Mouse (Mus musculus) lung, embryonic 14.5 days (tissue): ENCODE measurements around the gene Ets1. TPM values are rescaled to one million over a fixed set of nuclear protein-coding genes. Genes with fewer than 3 reads are reported as not detected.

Source experiments
- ATAC-seq: fragments of 200-750 bp; cut with Nextera tagmentation; 2 replicates; pipeline ENCODE4 v1.8.0; 2017; ENCODE audit warnings: mild to moderate bottlenecking, moderate TSS enrichment, moderate library complexity; ENCODE audit not compliant: insufficient read depth
- DNase-seq: peaks from one replicate; pipeline ENCODE4 v3.0.0-alpha.2; 2015
- H3K27ac ChIP-seq: fragments of 300-500 bp; sonication (generic); 2 replicates; pipeline ENCODE4 v1.5.1; 2014; ENCODE audit warnings: low read depth, mild to moderate bottlenecking, moderate library complexity
- H3K27me3 ChIP-seq: fragments of 300-500 bp; sonication (generic); 2 replicates; pipeline ENCODE4 v1.6.1; 2014; ENCODE audit warnings: low read length, control low read depth; ENCODE audit not compliant: insufficient read depth
- H3K36me3 ChIP-seq: fragments of 300-500 bp; sonication (generic); 2 replicates; pipeline ENCODE4 v1.6.1; 2014; ENCODE audit warnings: control low read depth; ENCODE audit not compliant: insufficient read depth
- H3K4me1 ChIP-seq: fragments of 300-500 bp; sonication (generic); 2 replicates; pipeline ENCODE4 v1.6.1; 2014; ENCODE audit warnings: antibody characterized with exemption, control low read depth; ENCODE audit not compliant: insufficient read depth
- H3K4me2 ChIP-seq: fragments of 300-500 bp; sonication (generic); 2 replicates; pipeline ENCODE4 v1.6.1; 2014; ENCODE audit warnings: mild to moderate bottlenecking
- H3K4me3 ChIP-seq: fragments of 300-500 bp; sonication (generic); 2 replicates; pipeline ENCODE4 v1.5.1; 2014; ENCODE audit warnings: low read depth, low read length
- H3K9ac ChIP-seq: fragments of 300-500 bp; sonication (generic); 2 replicates; pipeline ENCODE4 v1.6.1; 2014
- H3K9me3 ChIP-seq: fragments of 300-500 bp; sonication (generic); 2 replicates; pipeline ENCODE4 v1.6.1; 2016; ENCODE audit warnings: low read depth, low read length, control low read depth
- CTCF ChIP-seq: IDR thresholded peaks from 2 replicates; pipeline ENCODE4 v1.5.1; 2016; ENCODE audit warnings: antibody characterized with exemption, low read depth
- WGBS: fragments of 180-500 bp; shearing (Covaris S2); extraction: QIAGEN DNeasy Blood & Tissue Kit; methylation state at CpG from one replicate; pipeline ENCODE4 v1.1.7; 2014; 5-methylcytosine and 5-hydroxymethylcytosine counted together
- polyA plus RNA-seq: library from polyadenylated mRNA; unstranded; fragments of >200 nt; fragmentation: Nextera tagmentation; extraction: Ambion mirVana; gene quantifications from 2 replicates; pipeline ENCODE4 v1.2.1, GENCODE M21; 2014

The Ets1 gene
- polyA plus RNA-seq, 1 experiment from 2014 or later, result 79.2 TPM

DNA sequence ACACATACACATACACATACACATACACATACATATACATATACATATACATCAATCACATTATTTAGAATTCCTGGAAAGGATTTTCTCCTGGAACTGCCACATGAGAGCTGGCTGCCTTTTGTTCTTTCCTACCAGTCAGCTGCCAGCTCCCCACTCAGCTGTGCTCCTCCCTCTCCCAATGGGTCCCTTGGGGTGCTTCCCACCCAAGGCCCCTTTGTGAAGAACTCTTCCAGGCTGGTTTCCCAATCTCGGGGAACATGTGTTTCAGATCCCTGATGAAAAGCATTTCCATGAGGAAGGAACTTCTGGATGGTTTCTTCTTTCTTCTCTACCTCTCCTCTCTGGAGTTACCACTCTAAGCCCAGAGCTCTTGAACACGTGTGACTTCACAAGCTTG is 52.3 kb downstream of the Ets1 start:
- Histone ChIP-seq H3K4me2 (no peak overlapping the region), H3K4me1 (0 out of 2 replicates have a peak, but pooled peaks cover 3% of the 10 kb centered on the region), H3K36me3 (no peaks in the 10 kb centered on the region), H3K4me3 (no peak overlapping the region), H3K9me3 (no peaks in the 10 kb centered on the region), H3K27ac (no peak overlapping the region), H3K27me3 (no peaks in the 10 kb centered on the region), H3K9ac (no peak overlapping the region)
- 54% methylated on average over 2 of the region's 2 CpGs for WGBS
- DNase-seq (no peak), ATAC-seq (no peak)
- TF ChIP-seq CTCF, result no peak

DNA sequence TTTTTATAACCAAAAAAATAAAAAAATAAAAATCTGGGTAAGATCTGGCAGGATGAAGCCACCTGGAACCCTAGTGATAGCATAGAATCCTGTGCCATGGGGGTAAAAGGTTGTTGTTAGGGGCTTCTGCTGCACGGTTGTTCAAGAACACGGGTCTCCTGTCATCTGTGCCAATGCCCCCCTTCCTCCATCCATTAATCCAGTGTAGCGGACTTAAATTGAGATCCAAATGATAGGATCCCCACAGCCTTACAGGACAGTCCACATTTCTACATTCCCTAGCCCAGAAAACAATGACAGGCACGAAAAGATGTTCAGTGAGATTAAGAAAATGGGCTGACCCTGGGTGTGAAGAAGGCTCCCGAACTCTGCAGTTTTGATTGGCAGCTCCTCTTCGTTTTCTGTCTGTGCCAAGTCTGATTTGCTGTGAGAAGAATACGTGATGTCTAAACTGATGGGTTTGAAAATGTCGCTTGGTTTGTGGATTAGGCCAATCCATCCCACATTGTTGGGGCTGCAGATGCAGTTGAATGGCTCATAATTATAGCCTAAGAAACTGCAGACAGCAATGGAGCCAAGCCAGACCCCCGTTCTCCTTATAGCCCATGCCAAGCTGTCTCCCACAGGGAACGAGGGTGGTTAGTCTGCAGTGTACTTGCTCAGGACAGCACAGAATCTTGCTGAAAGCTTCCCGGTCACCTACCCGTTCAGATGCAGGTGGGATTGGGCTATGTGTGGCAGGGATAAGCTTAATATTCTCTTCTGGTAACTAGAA is 55.3 kb downstream of the Ets1 start:
- Histone ChIP-seq H3K4me2 (no peak overlapping the region), H3K9me3 (no peaks in the 10 kb centered on the region), H3K4me1 (no peaks in the 10 kb centered on the region), H3K9ac (no peak overlapping the region), H3K36me3 (no peaks in the 10 kb centered on the region), H3K27me3 (no peaks in the 10 kb centered on the region), H3K27ac (no peak overlapping the region), H3K4me3 (no peak overlapping the region)
- ATAC-seq, result no peak
- TF ChIP-seq CTCF, result no peak
- DNase-seq, result no peak
- 80% methylated on average over 12 of the region's 12 CpGs for WGBS

DNA sequence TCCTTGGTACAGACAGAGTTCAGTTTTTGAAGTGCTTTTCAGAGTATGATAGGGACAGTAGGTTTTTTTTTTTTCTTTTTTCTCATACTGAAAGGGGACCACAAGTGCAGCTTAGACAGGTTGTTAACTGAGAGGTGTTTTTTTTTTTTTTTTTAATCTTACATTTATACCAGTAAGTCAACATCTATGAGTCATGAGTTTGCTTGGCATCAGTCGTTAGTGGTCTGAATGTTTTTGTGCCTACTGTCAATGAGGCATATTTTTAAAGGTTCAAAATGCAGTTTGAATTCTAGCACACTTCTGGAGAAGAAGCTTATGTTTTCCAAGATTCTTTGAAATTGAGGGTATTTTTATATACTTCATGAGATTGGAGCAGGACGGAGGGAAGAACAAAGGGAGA is 56.9 kb downstream of the Ets1 start:
- H3K27me3 ChIP-seq, result no peaks in the 10 kb centered on the region
- H3K9ac ChIP-seq, result no peak overlapping the region
- no peak overlapping the region for H3K4me2 ChIP-seq
- H3K9me3 ChIP-seq, result no peaks in the 10 kb centered on the region
- no peak overlapping the region for H3K27ac ChIP-seq
- DNase-seq, result no peak
- WGBS, result 67% methylated on average over 2 of the region's 2 CpGs
- H3K4me3 ChIP-seq, result no peak overlapping the region
- no peaks in the 10 kb centered on the region for H3K36me3 ChIP-seq
- no peak for TF ChIP-seq CTCF
- 0 out of 2 replicates have a peak, but pooled peaks cover 5% of the 10 kb centered on the region for H3K4me1 ChIP-seq
- no peak for ATAC-seq

DNA sequence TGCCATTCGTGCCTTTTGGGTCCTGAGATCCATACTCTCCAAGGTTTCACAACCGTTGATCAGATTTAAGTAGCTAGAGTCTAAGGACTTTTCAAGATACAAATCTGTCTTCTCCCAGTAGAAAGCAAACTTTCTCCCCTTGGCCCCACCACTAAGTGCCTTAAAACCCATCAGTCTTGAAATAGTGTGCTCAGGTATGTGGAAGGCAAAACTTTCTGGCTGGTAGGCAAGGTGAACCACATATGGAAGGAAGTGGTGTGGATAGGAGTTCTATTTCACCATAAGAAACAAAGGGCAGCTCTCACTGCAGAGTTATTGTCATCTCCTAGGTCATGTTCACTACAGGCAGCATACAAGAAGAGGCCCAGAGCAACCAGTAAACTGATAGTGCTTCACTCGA is 57.4 kb downstream of the Ets1 start:
- no peak for TF ChIP-seq CTCF
- no peak overlapping the region for H3K27ac ChIP-seq
- 0 out of 2 replicates have a peak, but pooled peaks cover 6% of the 10 kb centered on the region for H3K4me1 ChIP-seq
- no peak overlapping the region for H3K4me3 ChIP-seq
- WGBS, result 66% methylated on average over 3 of the region's 3 CpGs
- ATAC-seq (no peak), DNase-seq (no peak)
- H3K9me3 ChIP-seq, result no peaks in the 10 kb centered on the region
- no peak overlapping the region for H3K4me2 ChIP-seq
- H3K27me3 ChIP-seq, result no peaks in the 10 kb centered on the region
- no peak overlapping the region for H3K9ac ChIP-seq
- no peaks in the 10 kb centered on the region for H3K36me3 ChIP-seq

DNA sequence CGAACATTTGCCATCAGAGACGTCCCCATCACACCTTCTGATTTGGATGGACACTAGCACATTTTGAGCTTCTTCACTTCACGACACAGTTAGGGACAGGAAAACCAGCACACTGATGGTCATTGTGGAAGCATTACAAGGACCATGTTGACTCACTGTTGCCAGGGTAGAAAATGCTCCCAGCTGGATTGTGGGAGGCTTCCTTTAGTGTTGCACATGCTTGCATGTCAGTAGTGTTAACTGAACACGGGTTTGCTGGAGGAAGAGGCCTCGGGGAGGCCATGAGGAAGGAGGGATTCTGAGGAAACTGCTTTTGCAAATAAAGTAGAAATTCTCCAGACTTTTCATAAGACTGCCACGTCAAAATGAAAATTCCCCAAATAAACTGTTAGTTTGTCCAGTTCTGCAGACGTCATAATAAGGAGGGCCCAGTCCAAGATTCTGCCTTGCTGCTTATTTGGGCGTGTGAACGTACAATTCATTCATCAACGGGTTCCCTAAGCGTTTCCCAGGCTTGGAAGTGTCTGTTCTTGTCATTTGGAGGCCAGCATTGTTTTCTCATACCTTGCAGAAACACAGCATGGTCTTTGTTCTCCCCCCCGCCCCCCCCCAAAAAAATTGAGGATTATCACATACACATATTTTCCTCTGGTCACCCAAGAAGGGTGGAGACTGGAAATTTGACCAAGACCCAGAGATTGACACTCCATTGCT is 58.2 kb downstream of the Ets1 start:
- no peak for DNase-seq
- Histone ChIP-seq H3K4me2 (no peak overlapping the region), H3K27ac (no peak overlapping the region), H3K9ac (no peak overlapping the region), H3K4me3 (no peak overlapping the region), H3K27me3 (no peaks in the 10 kb centered on the region), H3K36me3 (no peaks in the 10 kb centered on the region), H3K9me3 (no peaks in the 10 kb centered on the region), H3K4me1 (peaks cover 7% of the 10 kb centered on the region; the same call in 1 of the 2 replicates)
- no peak for ATAC-seq
- 61% methylated on average over 12 of the region's 12 CpGs for WGBS
- no peak for TF ChIP-seq CTCF

DNA sequence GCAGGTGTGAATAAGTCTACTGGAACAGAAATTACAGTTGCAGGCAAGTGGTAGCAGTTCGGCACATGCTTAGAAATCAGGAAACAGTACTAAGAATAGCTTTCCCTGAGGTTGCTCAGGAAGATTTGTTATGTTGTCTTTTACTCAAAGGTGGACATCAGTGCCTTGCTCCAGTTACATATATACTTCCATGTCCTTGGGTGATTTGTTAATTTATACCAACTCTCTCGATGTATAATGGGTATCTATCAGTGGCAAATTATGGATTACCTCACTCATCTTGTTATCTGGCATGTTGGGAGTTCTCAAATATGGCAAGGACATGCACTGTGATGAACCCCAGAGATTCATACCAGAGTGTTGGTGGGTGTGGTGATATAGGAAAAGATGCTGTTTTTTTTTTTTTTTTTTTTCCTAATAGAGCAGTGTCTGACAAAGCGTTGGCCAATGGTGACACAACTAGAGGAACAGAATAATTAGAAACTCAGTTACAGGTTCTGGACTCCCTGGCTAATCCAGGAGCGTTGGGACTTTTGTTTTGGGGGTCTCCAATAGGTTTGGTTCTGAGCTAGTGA is 59.0 kb downstream of the Ets1 start:
- DNase-seq, result no peak
- no peak for TF ChIP-seq CTCF
- H3K4me2 ChIP-seq, result peak overlapping the region; percentile 85
- H3K27me3 ChIP-seq, result no peaks in the 10 kb centered on the region
- peak overlapping the region; percentile 67 for H3K4me3 ChIP-seq
- peaks cover 13% of the 10 kb centered on the region; the same call in 1 of the 2 replicates for H3K4me1 ChIP-seq
- WGBS, result 45% methylated on average over 4 of the region's 4 CpGs
- no peaks in the 10 kb centered on the region for H3K36me3 ChIP-seq
- H3K9ac ChIP-seq, result peak overlapping the region; percentile 77
- no peaks in the 10 kb centered on the region for H3K9me3 ChIP-seq
- H3K27ac ChIP-seq, result peak overlapping the region; percentile 39; the same call in 1 of the 2 replicates
- no peak for ATAC-seq

DNA sequence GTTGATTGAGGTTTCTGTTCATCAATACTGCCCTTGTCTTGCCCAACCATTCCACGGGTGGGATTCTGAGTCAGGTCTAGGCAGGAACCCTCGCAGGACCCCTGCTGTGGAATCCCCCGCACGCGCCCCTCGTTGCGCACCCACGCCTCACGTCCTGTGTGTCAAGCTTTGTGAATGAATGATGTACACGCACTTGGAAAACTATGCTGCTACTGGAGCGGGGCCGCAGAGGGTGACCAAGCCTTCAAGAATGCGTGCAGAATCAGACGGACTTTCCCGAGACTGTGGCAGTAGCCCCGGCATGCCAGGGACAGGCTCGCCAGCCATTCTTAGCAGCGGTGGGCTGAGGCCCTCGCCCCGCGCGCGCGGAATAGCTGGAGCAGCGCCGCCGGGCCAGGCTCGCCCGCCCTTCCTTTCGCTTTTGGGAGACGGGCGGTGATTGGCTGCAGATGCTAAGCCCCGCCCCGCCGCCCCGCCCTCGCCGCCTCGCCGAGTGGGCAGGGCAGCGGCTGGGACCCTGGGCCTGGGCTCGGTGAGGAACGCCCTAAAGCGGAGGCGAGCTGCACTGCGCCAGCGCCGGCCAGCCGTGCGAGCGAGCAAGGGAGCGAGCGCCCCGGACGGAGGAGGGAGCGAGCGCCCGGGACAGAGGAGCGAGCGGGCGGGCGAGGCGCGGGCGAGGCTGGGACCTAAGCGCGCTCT is 59.6 kb downstream of the Ets1 start:
- no peak for TF ChIP-seq CTCF
- peak; percentile 98 for ATAC-seq
- peak overlapping the region; percentile 67 for H3K4me3 ChIP-seq
- no peaks in the 10 kb centered on the region for H3K9me3 ChIP-seq
- under 1% methylated on average over 65 of the region's 67 CpGs for WGBS
- H3K4me2 ChIP-seq, result peak overlapping the region; percentile 85
- peaks cover 19% of the 10 kb centered on the region; the same call in 1 of the 2 replicates for H3K4me1 ChIP-seq
- peak overlapping the region; percentile 77 for H3K9ac ChIP-seq
- peak; percentile 96 for DNase-seq
- H3K27ac ChIP-seq, result peak overlapping the region; percentile 95
- no peaks in the 10 kb centered on the region for H3K27me3 ChIP-seq
- no peaks in the 10 kb centered on the region for H3K36me3 ChIP-seq
